Mouse (Mus musculus): ENCODE data around the gene Ptgs2. TPM values are rescaled to one million over a fixed set of nuclear protein-coding genes. Genes with fewer than 3 reads are reported as not detected.

Gene Ptgs2
- polyA plus RNA-seq (2015; fragmentation: Nextera tagmentation; extraction: Ambion mirVana) = 0.09 and 0.15 TPM in 2 replicates

GRCm38 (mm10) chr1:150099790-150100333 is at the start of gene Ptgs2:
TSS of gene Ptgs2 (plus strand) at chr1:150100031.
- H3K27me3 ChIP-seq = no peaks in the 10 kb centered on the region
- H3K4me1 ChIP-seq = peaks cover 9% of the 10 kb centered on the region; the same call in 1 of the 2 replicates
- no peaks in the 10 kb centered on the region for H3K36me3 ChIP-seq
- peak within 1 kb of the TSS; percentile 29 for H3K9ac ChIP-seq
- no peaks in the 10 kb centered on the region for H3K9me3 ChIP-seq
- H3K27ac ChIP-seq = no peak within 1 kb of the TSS
- H3K4me2 ChIP-seq = peak within 1 kb of the TSS; percentile 93
- under 1% methylated on average over 26 of the region's 26 CpGs for WGBS
- peak within 1 kb of the TSS; percentile 45 for H3K4me3 ChIP-seq
- ATAC-seq (ENCODE audit: borderline replicate concordance, extremely low read depth, low FRiP score, low TSS enrichment) = peak; percentile 90

GRCm38 (mm10) chr1:150050256-150050655 is 49.6 kb upstream of the Ptgs2 start:
- Histone ChIP-seq H3K36me3 (no peaks in the 10 kb centered on the region), H3K4me3 (no peak overlapping the region), H3K4me2 (no peak overlapping the region), H3K9me3 (no peaks in the 10 kb centered on the region), H3K9ac (no peak overlapping the region), H3K27me3 (no peaks in the 10 kb centered on the region), H3K4me1 (no peaks in the 10 kb centered on the region), H3K27ac (no peak overlapping the region)
- WGBS = 66% methylated on average over 1 of the region's 1 CpGs
- no peak for ATAC-seq (ENCODE audit: borderline replicate concordance, extremely low read depth, low FRiP score, low TSS enrichment)

- Histone ChIP-seq H3K27ac (no peak overlapping the region), H3K9me3 (no peaks in the 10 kb centered on the region), H3K4me3 (no peak overlapping the region), H3K27me3 (no peaks in the 10 kb centered on the region), H3K4me1 (no peaks in the 10 kb centered on the region), H3K36me3 (no peaks in the 10 kb centered on the region), H3K9ac (no peak overlapping the region), H3K4me2 (no peak overlapping the region)
- no peak for ATAC-seq (ENCODE audit: borderline replicate concordance, extremely low read depth, low FRiP score, low TSS enrichment)
- 89% methylated on average over 1 of the region's 1 CpGs for WGBS
These were observed 34.1 kb upstream of the Ptgs2 start for GRCm38 (mm10) chr1:150065684-150066083.

- no peak for ATAC-seq (ENCODE audit: borderline replicate concordance, extremely low read depth, low FRiP score, low TSS enrichment)
- H3K36me3 ChIP-seq = no peaks in the 10 kb centered on the region
- 75% methylated on average over 3 of the region's 3 CpGs for WGBS
These were observed 27.0 kb upstream of the Ptgs2 start for GRCm38 (mm10) chr1:150072880-150073279.

GRCm38 (mm10) chr1:150074609-150075008 is 25.2 kb upstream of the Ptgs2 start:
- Histone ChIP-seq H3K27me3 (no peaks in the 10 kb centered on the region), H3K9ac (no peak overlapping the region), H3K4me3 (no peak overlapping the region), H3K36me3 (no peaks in the 10 kb centered on the region), H3K27ac (no peak overlapping the region), H3K4me1 (no peaks in the 10 kb centered on the region), H3K4me2 (no peak overlapping the region), H3K9me3 (no peaks in the 10 kb centered on the region)
- 50% methylated on average over 1 of the region's 1 CpGs for WGBS
- ATAC-seq (ENCODE audit: borderline replicate concordance, extremely low read depth, low FRiP score, low TSS enrichment) = no peak

More at GRCm38 (mm10) chr1:150072880-150073279, 27.0 kb upstream of the Ptgs2 start:
- H3K27me3 ChIP-seq = no peaks in the 10 kb centered on the region
- H3K9ac ChIP-seq = no peak overlapping the region
- no peak overlapping the region for H3K27ac ChIP-seq
- H3K4me3 ChIP-seq = no peak overlapping the region
- no peaks in the 10 kb centered on the region for H3K9me3 ChIP-seq
- H3K4me1 ChIP-seq = no peaks in the 10 kb centered on the region
- H3K4me2 ChIP-seq = no peak overlapping the region

GRCm38 (mm10) chr1:150089040-150089692 is 10.7 kb upstream of the Ptgs2 start:
- Histone ChIP-seq H3K27ac (no peak overlapping the region), H3K9me3 (no peaks in the 10 kb centered on the region), H3K4me1 (no peaks in the 10 kb centered on the region), H3K4me3 (no peak overlapping the region), H3K9ac (no peak overlapping the region), H3K4me2 (no peak overlapping the region), H3K27me3 (no peaks in the 10 kb centered on the region), H3K36me3 (no peaks in the 10 kb centered on the region)
- WGBS = 44% methylated on average over 6 of the region's 6 CpGs
- peak; percentile 85 for ATAC-seq (ENCODE audit: borderline replicate concordance, extremely low read depth, low FRiP score, low TSS enrichment)

GRCm38 (mm10) chr1:150090229-150090628 is 9.6 kb upstream of the Ptgs2 start:
- Histone ChIP-seq H3K4me3 (no peak overlapping the region), H3K27ac (no peak overlapping the region), H3K27me3 (no peaks in the 10 kb centered on the region), H3K9ac (no peak overlapping the region), H3K36me3 (no peaks in the 10 kb centered on the region), H3K4me1 (no peaks in the 10 kb centered on the region), H3K4me2 (no peak overlapping the region), H3K9me3 (no peaks in the 10 kb centered on the region)
- WGBS = 26% methylated on average over 1 of the region's 1 CpGs
- ATAC-seq (ENCODE audit: borderline replicate concordance, extremely low read depth, low FRiP score, low TSS enrichment) = peak; percentile 80; the same call in 1 of the 2 replicates

- no peak for ATAC-seq (ENCODE audit: borderline replicate concordance, extremely low read depth, low FRiP score, low TSS enrichment)
- Histone ChIP-seq H3K4me1 (peaks cover 9% of the 10 kb centered on the region; the same call in 1 of the 2 replicates), H3K27me3 (no peaks in the 10 kb centered on the region), H3K36me3 (no peaks in the 10 kb centered on the region), H3K9me3 (no peaks in the 10 kb centered on the region), H3K4me3 (no peak overlapping the region), H3K4me2 (no peak overlapping the region), H3K9ac (no peak overlapping the region), H3K27ac (no peak overlapping the region)
- WGBS = 79% methylated on average over 2 of the region's 2 CpGs
These were observed 2.8 kb upstream of the Ptgs2 start for GRCm38 (mm10) chr1:150097036-150097435.

GRCm38 (mm10) chr1:150097721-150098120 is 2.1 kb upstream of the Ptgs2 start:
- H3K4me2 ChIP-seq = no peak overlapping the region
- H3K27ac ChIP-seq = no peak overlapping the region
- no peak overlapping the region for H3K9ac ChIP-seq
- H3K27me3 ChIP-seq = no peaks in the 10 kb centered on the region
- no peaks in the 10 kb centered on the region for H3K9me3 ChIP-seq
- H3K4me1 ChIP-seq = peaks cover 9% of the 10 kb centered on the region; the same call in 1 of the 2 replicates
- no peaks in the 10 kb centered on the region for H3K36me3 ChIP-seq
- WGBS = 43% methylated on average over 1 of the region's 1 CpGs
- ATAC-seq (ENCODE audit: borderline replicate concordance, extremely low read depth, low FRiP score, low TSS enrichment) = no peak
- no peak overlapping the region for H3K4me3 ChIP-seq

GRCm38 (mm10) chr1:150099374-150099773 is 457 bp upstream of the Ptgs2 start:
- Histone ChIP-seq H3K9ac (peak overlapping the region; percentile 29), H3K9me3 (no peaks in the 10 kb centered on the region), H3K36me3 (no peaks in the 10 kb centered on the region), H3K27me3 (no peaks in the 10 kb centered on the region), H3K4me2 (peak overlapping the region; percentile 93), H3K4me3 (peak overlapping the region; percentile 45), H3K27ac (no peak overlapping the region), H3K4me1 (peaks cover 9% of the 10 kb centered on the region; the same call in 1 of the 2 replicates)
- ATAC-seq (ENCODE audit: borderline replicate concordance, extremely low read depth, low FRiP score, low TSS enrichment) = peak; percentile 41; the same call in 1 of the 2 replicates
- 4% methylated on average over 9 of the region's 9 CpGs for WGBS

GRCm38 (mm10) chr1:150104228-150104720 is 4.4 kb downstream of the Ptgs2 start:
- no peak overlapping the region for H3K9ac ChIP-seq
- no peaks in the 10 kb centered on the region for H3K27me3 ChIP-seq

GRCm38 (mm10) chr1:150106736-150107135 is 6.9 kb downstream of the Ptgs2 start:
- Histone ChIP-seq H3K27me3 (no peaks in the 10 kb centered on the region), H3K4me3 (no peak overlapping the region), H3K4me2 (no peak overlapping the region), H3K36me3 (no peaks in the 10 kb centered on the region), H3K27ac (no peak overlapping the region), H3K9me3 (no peaks in the 10 kb centered on the region), H3K4me1 (no peaks in the 10 kb centered on the region), H3K9ac (no peak overlapping the region)
- no peak for ATAC-seq (ENCODE audit: borderline replicate concordance, extremely low read depth, low FRiP score, low TSS enrichment)
- WGBS = 91% methylated on average over 7 of the region's 7 CpGs

More at GRCm38 (mm10) chr1:150104228-150104720, 4.4 kb downstream of the Ptgs2 start:
- no peak overlapping the region for H3K4me3 ChIP-seq
- H3K4me2 ChIP-seq = no peak overlapping the region
- ATAC-seq (ENCODE audit: borderline replicate concordance, extremely low read depth, low FRiP score, low TSS enrichment) = no peak
- H3K27ac ChIP-seq = no peak overlapping the region
- H3K9me3 ChIP-seq = no peaks in the 10 kb centered on the region
- 81% methylated on average over 6 of the region's 6 CpGs for WGBS
- H3K36me3 ChIP-seq = no peaks in the 10 kb centered on the region
- peaks cover 8% of the 10 kb centered on the region; the same call in 1 of the 2 replicates for H3K4me1 ChIP-seq

Data from lung, embryonic 15.5 days (tissue).